Comparison of ENCODE assay signal across 16 mouse cellular contexts in the genomic region with DNA sequence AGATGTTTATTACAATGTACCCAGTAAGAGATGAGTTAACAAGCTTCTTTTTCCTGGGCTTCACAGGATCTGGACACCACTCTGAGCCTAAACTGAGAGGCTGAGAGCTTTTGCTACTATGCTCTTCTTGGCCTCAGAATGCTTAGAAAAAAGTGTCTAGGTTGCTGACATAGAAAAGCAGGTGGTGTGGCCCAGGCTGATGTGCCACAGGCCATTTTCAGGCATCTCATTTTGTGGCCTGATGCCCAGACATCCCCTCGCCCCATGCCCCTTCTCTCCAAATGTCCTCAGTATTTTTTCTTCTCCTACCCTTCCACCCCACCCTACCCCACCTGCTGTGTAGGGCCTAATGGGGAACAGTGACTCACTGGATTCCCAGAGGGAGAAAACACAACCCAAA. TPM values are rescaled to one million over a fixed set of nuclear protein-coding genes. Genes with fewer than 3 reads are reported as not detected.
"Had no signal": no experiment of that assay in that cellular context is flagged by ENCODE, and none has a peak within 500 bp of the region (broad histone marks: within the 10 kb centered on the region; RNA-seq: fewer than 3 reads in every experiment).

No protein-coding gene starts in this region.

- H3K4me3 ChIP-seq: neural tube, embryonic 13.5 days; neural tube, embryonic 15.5 days; stomach, embryonic 15.5 days had no signal

- DNase-seq: retina, postnatal 1 day; right cerebral cortex, adult 18-20 months; right cerebral cortex, postnatal 14 days; right cerebral cortex, postnatal 25 days; right cerebral cortex, postnatal 4 days; spleen, adult 18-20 months; thymus, adult 18-20 months; thymus, adult 2 months; thymus, postnatal 14 days; thymus, postnatal 25 days; thymus, postnatal 36 days; thymus, postnatal 4 days had no signal

- H3K36me3 ChIP-seq: neural tube, embryonic 13.5 days; neural tube, embryonic 15.5 days; stomach, embryonic 15.5 days had no signal

- H3K4me2 ChIP-seq: neural tube, embryonic 13.5 days; neural tube, embryonic 15.5 days; stomach, embryonic 15.5 days had no signal

RNA-seq across cellular contexts. Expression of gene Slc16a2, which starts 11.3 kb away (rescaled TPM):
- total RNA-seq: neutrophil, adult 5-6 weeks had no signal
